Comparison of ENCODE assay signal across 9 mouse cellular contexts in the genomic region with DNA sequence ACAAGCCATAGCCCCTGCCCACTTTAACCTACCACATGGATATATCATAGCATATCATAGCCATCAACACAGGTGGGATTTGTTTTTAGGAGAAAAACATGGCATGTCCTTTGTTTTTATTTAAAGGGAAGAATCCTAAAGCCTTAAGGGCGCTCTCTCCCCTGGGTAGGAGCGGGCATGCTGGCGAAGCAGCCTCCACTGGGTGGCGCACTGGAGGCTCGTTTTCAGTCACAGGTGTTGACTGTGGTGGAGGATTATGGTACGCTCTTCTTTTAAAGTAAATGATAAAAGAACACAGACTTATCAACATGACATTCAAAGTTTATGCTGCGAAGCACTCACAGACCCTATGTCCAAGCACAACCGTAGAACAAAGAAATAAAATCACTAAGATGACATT. TPM values are rescaled to one million over a fixed set of nuclear protein-coding genes. Genes with fewer than 3 reads are reported as not detected.
DNase-seq lines count a peak whose midpoint lies in the region; ATAC-seq and TF ChIP-seq lines count a peak whose summit lies in the region.
"Had no signal": no experiment of that assay in that cellular context is flagged by ENCODE, and none has a peak within 500 bp of the region (broad histone marks: within the 10 kb centered on the region; RNA-seq: fewer than 3 reads in every experiment).

No protein-coding gene starts in this region.

- peaks cover 3% of the 10 kb centered on the region; the same call in 1 of the 2 replicates for H3K9me3 ChIP-seq in lung, embryonic 16.5 days (ENCODE audit: control insufficient read depth, low read length)
- no peaks in the 10 kb centered on the region for H3K9me3 ChIP-seq in hindbrain, embryonic 16.5 days (ENCODE audit: control insufficient read depth, low read length)
- H3K9me3 ChIP-seq: limb, embryonic 12.5 days had no signal

- no peak; the same call in 1 of the 2 replicates for ATAC-seq in lung, embryonic 16.5 days (ENCODE audit: low read depth)
- no peak for ATAC-seq in hindbrain, embryonic 16.5 days

- 0 out of 2 replicates have a peak overlapping the region, but pooled peaks have one; percentile 29 for H3K27ac ChIP-seq in lung, embryonic 16.5 days (ENCODE audit: low read length)
- no peak overlapping the region for H3K27ac ChIP-seq in left cerebral cortex, adult 2 months
- H3K27ac ChIP-seq in hindbrain, embryonic 16.5 days (ENCODE audit: low read depth, low read length) = no peak overlapping the region
- H3K27ac ChIP-seq: hindbrain, embryonic 14.5 days; limb, embryonic 12.5 days had no signal

- TF ChIP-seq POLR2A in lung, adult 2 months (IDR thresholded peaks at IDR 0.05; ENCODE audit: borderline replicate concordance, extremely low read depth, low read depth, low read length) = no peak

- H3K4me1 ChIP-seq in lung, embryonic 16.5 days (replicated peaks; ENCODE audit: control insufficient read depth, insufficient read depth, low read length) = peaks cover 10% of the 10 kb centered on the region; the same call in 1 of the 2 replicates
- H3K4me1 ChIP-seq in lung, adult 2 months (ENCODE audit: control insufficient read depth, insufficient read depth, low read length) = no peaks in the 10 kb centered on the region; the same call in 1 of the 2 replicates
- no peaks in the 10 kb centered on the region for H3K4me1 ChIP-seq in hindbrain, embryonic 16.5 days (ENCODE audit: control insufficient read depth, insufficient read depth, low read depth, low read length)
- H3K4me1 ChIP-seq: limb, embryonic 12.5 days had no signal

- no peak for TF ChIP-seq CTCF in lung, adult 2 months (IDR thresholded peaks at IDR 0.05; ENCODE audit: insufficient read depth, low read length)
- peak; percentile 68 for TF ChIP-seq CTCF in left cerebral cortex, adult 2 months (IDR thresholded peaks at IDR 0.05)

- H3K4me2 ChIP-seq in lung, embryonic 16.5 days (ENCODE audit: low read depth, low read length) = no peak overlapping the region
- H3K4me2 ChIP-seq in hindbrain, embryonic 16.5 days (ENCODE audit: low read length) = no peak overlapping the region
- H3K4me2 ChIP-seq: hindbrain, embryonic 14.5 days; limb, embryonic 12.5 days had no signal

- no peaks in the 10 kb centered on the region for H3K36me3 ChIP-seq in lung, embryonic 16.5 days (ENCODE audit: control insufficient read depth, insufficient read depth, low read length)
- H3K36me3 ChIP-seq in hindbrain, embryonic 16.5 days (ENCODE audit: control insufficient read depth, insufficient read depth, low read length) = no peaks in the 10 kb centered on the region
- H3K36me3 ChIP-seq: limb, embryonic 12.5 days had no signal

- H3K9ac ChIP-seq in lung, embryonic 16.5 days (ENCODE audit: low read length) = no peak overlapping the region
- H3K9ac ChIP-seq in hindbrain, embryonic 16.5 days (ENCODE audit: low read depth, low read length) = no peak overlapping the region
- H3K9ac ChIP-seq: hindbrain, embryonic 14.5 days; limb, embryonic 12.5 days had no signal

- 72% methylated on average over 8 of the region's 8 CpGs for WGBS in lung, embryonic 16.5 days
- 78% methylated on average over 8 of the region's 8 CpGs for WGBS in lung, adult 2 months
- WGBS in hindbrain, embryonic 16.5 days = 77% methylated on average over 8 of the region's 8 CpGs

- no peak for DNase-seq in lung, adult 2 months
- peak; percentile 49 for DNase-seq in T-cell, adult 2 months (ENCODE audit: low spot score)
- DNase-seq in left cerebral cortex, adult 2 months (ENCODE audit: extremely low spot score in 1 of 2, low spot score in 2 of 2) = peak; percentile 25 to 69
- DNase-seq in thymus, adult 18-20 months = peak; percentile 9 to 14
- DNase-seq in c-Kit-positive CD71-positive TER-119-positive erythroid progenitor cells, embryonic 14.5 days (ENCODE audit: low spot score) = no peak

- intact Hi-C loops in left cerebral cortex, adult 2 months (cut with DNase I) = loop anchor here (5.0 kb wide), 1 partner anchor 78 kb away; no protein-coding TSS in a partner anchor

- no peak overlapping the region for H3K4me3 ChIP-seq in lung, embryonic 16.5 days (ENCODE audit: low read length)
- no peak overlapping the region for H3K4me3 ChIP-seq in lung, adult 2 months (replicated peaks; ENCODE audit: extremely low read depth, low read depth, low read length)
- no peak overlapping the region for H3K4me3 ChIP-seq in left cerebral cortex, adult 2 months
- no peak overlapping the region for H3K4me3 ChIP-seq in hindbrain, embryonic 16.5 days (ENCODE audit: low read length)
- H3K4me3 ChIP-seq: limb, embryonic 12.5 days had no signal

- no peaks in the 10 kb centered on the region for H3K27me3 ChIP-seq in lung, embryonic 16.5 days (ENCODE audit: control insufficient read depth, insufficient read depth, low read depth, low read length)
- H3K27me3 ChIP-seq in hindbrain, embryonic 16.5 days (replicated peaks; ENCODE audit: control insufficient read depth, insufficient read depth, low read length) = no peaks in the 10 kb centered on the region
- H3K27me3 ChIP-seq: limb, embryonic 12.5 days had no signal

RNA-seq across cellular contexts. Expression of gene Slain1, which starts 19.5 kb away (rescaled TPM):
- 0.58 and 0.89 TPM in 2 replicates for polyA plus RNA-seq in lung, embryonic 16.5 days (2015; fragmentation: Nextera tagmentation; extraction: Ambion mirVana)
- 5.0 and 6.5 TPM in 2 replicates for polyA plus RNA-seq in lung, adult 2 months (2012; rRNA removed)
- total RNA-seq in left cerebral cortex, adult 2 months (2021) = 10 to 100 TPM; 41.6 to 42.4 TPM
- polyA plus RNA-seq in hindbrain, embryonic 16.5 days (2015; fragmentation: Nextera tagmentation; extraction: Ambion mirVana) = 5.3 and 8.8 TPM in 2 replicates

Comparison
In these comparisons a context has a peak if more than half of its experiments do, and no peak if none do; other contexts are left out.
1. DNase-seq: peak in T-cell, adult 2 months (single experiment), left cerebral cortex, adult 2 months (2 of 2) and thymus, adult 18-20 months (2 of 2); none in lung, adult 2 months (single experiment) and c-Kit-positive CD71-positive TER-119-positive erythroid progenitor cells, embryonic 14.5 days (single experiment).